Mouse (Mus musculus): ENCODE measurements around the gene Egfem1. TPM values are rescaled to one million over a fixed set of nuclear protein-coding genes. Genes with fewer than 3 reads are reported as not detected.

Gene Egfem1
- total and polyA plus RNA-seq, 2 experiments from 2014 or later, result 0.23 TPM; not detected in 1

- ATAC-seq (ENCODE audit: insufficient read depth, low read depth) (no peak), DNase-seq (ENCODE audit: low spot score) (no peak)
- Histone ChIP-seq H3K36me3 (replicated peaks; ENCODE audit: control insufficient read depth, insufficient read depth, low read length) (no peaks in the 10 kb centered on the region), H3K4me1 (ENCODE audit: control insufficient read depth, insufficient read depth) (no peaks in the 10 kb centered on the region), H3K27ac (ENCODE audit: low read depth) (no peak overlapping the region), H3K9me3 (replicated peaks; ENCODE audit: control insufficient read depth, low read length) (no peaks in the 10 kb centered on the region), H3K4me2 (ENCODE audit: low read depth, low read length) (no peak overlapping the region), H3K27me3 (ENCODE audit: control insufficient read depth, insufficient read depth, low read length) (no peaks in the 10 kb centered on the region), H3K9ac (replicated peaks; ENCODE audit: low read depth, low read length) (no peak overlapping the region), H3K4me3 (ENCODE audit: low read depth, low read length) (no peak overlapping the region)
- no peak for TF ChIP-seq EP300 (IDR thresholded peaks at IDR 0.05; ENCODE audit: low read depth)
- TF ChIP-seq CTCF (IDR thresholded peaks at IDR 0.05; ENCODE audit: low read depth), result peak; percentile 47
- 23% methylated on average over 5 of the region's 5 CpGs for WGBS
These were observed 657.5 kb downstream of the Egfem1 start for GRCm38 (mm10) chr3:29739292-29739691.

MicroRNA genes within 50 kb of the gene (microRNA counts, 519-probe panel; counts per million panel counts)
- not detected for microRNA mmu-miR-551b

Small RNAs within 50 kb of the gene (microRNA-seq; reads per million reads assigned to microRNA genes)
- gene Mir21b (not detected), gene Mir551b (0.71 reads per million)

Other genes starting within 250 kb of the Egfem1 start
- not detected in 2 replicates for gene Gm1527, start 189.4 kb upstream of the Egfem1 start, total RNA-seq (2014; rRNA removed; ENCODE audit: low replicate concordance)
- gene Gm1527, start 189.4 kb upstream of the Egfem1 start, polyA plus RNA-seq (2015; fragmentation: Nextera tagmentation; extraction: Ambion mirVana), result not detected in 2 replicates